Mouse (Mus musculus): ENCODE results near the gene Zfp174.
"Not testable (repeated sequence)": the region's sequence is repeated elsewhere in the genome, so short reads cannot be mapped to it uniquely, and the experiment has no call there.

The Zfp174 gene

DNA sequence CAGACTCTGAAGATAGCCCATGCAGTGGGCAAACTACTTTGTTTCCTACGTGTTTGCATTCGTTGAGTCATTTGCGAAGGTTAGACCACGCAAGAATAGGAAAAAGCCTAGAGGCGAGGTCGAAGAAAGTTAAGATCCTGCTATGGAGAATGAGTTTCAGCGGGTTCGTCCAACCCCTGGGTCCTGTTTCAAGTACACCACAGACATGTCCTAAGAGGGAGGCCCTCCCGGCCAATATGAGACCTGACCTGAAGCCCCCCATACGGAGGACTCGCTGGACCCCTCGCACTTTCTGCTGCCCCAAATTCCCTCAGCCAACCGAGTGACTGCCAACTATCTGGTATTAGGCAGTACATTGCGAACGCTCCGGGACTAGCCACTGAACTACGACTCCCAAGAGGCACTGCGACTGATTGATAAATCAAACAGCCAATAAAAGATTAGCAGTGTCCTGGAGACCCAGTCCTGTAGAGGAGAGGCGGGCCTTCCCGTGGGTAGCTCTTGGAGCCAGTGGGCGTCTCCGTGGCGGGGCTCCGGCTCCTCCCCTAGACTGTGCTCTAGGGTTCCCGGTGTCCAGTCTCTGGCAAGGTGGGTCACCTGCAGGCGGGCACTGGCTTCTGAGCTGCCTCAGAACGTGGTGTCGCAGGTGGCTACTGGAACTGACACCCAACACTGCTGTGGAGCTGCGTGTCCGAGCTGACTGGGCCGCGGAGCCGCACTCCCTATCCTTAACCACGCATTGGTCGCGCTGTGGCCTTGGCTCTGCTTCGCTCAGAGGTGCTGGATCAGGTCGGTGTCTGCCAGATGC, at the start of gene Zfp174:
TSS of gene Zfp174 (plus strand) at position 558 of the 808 bp plus-strand sequence.
- peak; percentile 91 for DNase-seq (ENCODE audit: low spot score)

DNA sequence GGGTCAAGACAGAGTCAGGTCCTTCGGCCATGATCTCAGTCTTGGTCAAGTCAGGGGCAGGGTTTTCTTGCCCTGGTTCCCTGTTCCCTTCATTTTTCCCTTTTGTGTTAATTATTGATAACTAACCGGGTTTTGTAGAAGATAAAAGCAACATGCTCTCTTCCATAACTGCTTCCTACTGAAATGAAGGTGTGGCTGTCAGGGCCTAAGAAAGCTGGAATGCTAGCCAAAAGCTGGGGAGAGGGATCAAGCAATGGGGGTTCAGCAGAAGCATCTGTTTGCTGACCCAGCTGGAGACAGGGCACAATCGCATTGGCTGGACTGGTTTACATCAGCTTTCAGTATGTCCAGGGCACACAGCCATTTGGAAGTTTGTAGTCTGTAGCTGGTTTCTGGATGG, 38.9 kb upstream of the Zfp174 start:
- DNase-seq (ENCODE audit: low spot score) = no peak

DNA sequence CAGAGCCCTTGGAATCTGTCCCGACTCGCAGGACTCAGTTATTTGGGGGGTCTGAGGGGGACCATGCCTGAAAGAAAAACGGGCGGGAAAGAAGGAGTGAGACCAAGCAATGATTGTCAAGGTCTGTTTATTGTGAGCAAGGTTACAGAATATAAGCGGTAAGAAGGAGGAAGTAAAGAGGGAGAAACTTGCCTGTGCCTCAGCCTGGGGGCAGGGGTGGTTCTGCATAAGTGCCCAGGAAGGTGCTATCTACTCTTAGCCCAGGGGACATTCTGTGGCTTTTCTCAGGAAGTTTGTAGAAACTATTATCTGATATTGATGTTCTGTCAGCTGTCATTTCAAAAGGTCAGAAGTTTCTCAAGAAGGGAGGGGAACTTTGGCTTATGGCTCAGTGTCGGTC, 32.4 kb upstream of the Zfp174 start:
- DNase-seq (ENCODE audit: low spot score) = not testable (repeated sequence)

DNA sequence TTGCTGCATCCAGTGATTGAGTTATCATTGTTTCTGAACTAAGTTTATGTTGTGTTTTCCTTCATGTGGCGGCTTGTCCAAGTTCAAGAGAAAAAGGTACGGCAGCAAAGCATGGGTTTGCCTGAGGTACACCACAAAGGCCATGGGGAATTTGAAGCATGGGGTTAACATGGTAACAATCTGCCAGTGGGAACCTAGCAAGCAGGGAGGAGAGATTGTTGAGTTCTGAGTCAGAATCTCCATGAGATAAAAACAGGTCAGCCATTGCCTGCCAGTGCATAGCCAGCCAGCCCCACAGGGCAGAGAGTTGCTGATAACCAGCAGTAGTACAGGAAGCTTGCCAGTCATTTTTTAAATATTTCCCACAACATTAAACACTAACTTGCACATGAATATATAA, 26.9 kb upstream of the Zfp174 start:
- DNase-seq (ENCODE audit: low spot score) = no peak

DNA sequence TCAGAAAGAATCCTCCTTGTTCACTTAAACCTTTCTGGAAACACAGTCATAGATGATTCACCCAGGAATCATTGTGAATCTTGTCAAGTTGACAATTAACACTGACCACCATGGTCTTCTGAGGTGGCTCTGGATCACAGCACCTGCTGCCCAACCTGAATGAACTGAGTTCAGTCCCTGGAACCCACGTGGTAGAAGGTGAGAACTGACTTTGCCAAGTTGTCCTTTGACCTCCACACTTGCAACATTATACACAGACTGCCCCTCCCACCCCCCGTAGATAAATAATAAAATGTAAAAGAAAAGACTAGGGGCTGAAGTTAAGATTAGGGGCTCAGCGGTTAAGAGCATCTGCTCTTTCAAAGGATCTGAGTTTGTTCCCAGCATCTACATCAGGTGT, 19.0 kb upstream of the Zfp174 start:
- no peak for DNase-seq (ENCODE audit: low spot score)

DNA sequence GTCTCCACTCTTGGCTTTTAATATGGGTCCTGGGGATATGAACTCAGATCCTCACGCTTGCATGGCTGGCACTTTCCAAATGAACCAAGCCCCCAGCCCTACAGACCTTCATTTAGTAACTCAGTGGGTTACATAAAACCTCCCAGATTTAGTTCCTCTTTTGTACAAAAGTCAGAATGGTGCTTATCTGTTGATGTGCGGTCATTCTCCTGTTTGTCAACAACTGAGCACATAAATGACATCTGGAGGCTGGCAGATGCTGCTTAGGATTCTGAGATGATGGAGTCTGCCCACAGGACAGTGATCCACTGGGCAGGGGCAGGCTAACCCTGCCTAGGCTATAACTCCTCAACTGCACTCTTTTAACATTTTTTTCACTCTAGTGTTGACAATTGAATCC, 17.3 kb upstream of the Zfp174 start:
- no peak for DNase-seq (ENCODE audit: low spot score)

DNA sequence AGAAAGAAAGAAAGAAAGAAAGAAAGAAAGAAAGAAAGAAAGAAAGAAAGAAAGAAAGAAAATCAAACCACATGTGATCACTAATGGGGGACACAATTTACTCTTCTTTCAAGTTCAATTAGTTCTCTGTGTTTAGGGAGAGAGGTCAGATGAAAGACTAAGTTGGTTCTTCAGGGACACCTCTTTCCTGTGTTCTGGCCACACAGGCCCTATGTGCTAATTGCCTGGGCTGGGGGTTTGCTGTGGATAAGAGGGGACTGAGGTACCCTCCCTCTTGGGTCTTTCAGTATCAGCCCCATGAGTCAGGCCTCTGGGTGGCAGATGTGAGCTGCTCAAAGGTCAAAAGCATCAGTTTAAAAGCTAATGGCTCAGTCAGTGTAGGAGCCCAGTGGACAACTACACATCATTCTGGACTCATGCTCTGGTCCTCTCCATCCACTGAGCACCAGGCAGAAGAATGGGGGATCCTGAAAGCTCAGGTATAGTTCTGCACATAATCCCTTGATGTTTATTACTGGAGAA, 16.4 kb upstream of the Zfp174 start, which contains the start of gene Olfr15:
TSS of gene Olfr15 (plus strand) at position 291 of the 522 bp plus-strand sequence.
- DNase-seq (ENCODE audit: low spot score) = peak; percentile 15

DNA sequence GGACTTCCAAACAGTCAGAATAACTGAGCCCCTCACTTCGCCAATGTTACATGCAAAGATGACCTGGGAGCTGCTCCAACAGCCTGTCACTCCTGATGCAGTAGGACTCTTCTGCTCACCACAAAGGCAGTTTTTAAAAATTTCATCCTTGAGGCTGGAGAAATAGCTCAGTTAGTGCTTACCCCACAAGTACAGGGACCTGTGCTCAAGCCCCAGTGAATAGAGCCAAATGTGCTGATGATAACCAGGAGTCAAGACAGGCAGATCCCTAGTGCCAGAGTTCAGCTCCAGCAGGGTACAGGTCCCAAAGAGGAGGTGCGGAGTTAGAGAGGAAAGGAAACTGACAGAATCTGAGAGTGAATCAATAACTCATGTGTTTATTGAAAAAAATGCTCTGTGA, 11.6 kb upstream of the Zfp174 start:
- no peak for DNase-seq (ENCODE audit: low spot score)

DNA sequence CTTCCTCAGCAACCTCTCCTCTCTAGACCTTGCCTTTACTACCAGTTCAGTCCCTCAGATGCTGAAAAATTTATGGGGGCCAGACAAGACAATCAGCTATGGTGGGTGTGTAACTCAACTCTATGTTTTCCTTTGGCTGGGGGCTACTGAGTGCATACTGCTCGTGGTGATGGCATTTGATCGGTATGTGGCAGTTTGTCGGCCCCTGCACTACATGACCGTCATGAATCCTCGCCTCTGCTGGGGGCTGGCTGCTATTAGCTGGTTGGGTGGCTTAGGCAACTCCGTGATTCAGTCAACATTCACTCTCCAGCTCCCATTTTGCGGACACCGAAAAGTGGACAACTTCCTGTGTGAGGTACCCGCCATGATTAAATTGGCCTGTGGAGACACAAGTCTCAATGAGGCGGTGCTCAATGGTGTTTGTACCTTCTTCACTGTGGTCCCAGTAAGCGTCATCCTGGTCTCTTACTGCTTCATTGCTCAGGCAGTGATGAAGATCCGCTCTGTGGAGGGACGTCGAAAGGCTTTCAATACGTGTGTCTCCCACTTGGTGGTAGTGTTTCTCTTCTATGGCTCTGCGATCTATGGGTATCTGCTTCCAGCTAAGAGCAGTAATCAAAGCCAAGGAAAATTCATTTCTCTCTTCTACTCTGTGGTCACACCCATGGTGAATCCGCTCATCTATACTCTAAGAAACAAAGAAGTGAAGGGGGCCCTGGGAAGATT, 7.7 kb upstream of the Zfp174 start:
- DNase-seq (ENCODE audit: low spot score) = peak; percentile 28

DNA sequence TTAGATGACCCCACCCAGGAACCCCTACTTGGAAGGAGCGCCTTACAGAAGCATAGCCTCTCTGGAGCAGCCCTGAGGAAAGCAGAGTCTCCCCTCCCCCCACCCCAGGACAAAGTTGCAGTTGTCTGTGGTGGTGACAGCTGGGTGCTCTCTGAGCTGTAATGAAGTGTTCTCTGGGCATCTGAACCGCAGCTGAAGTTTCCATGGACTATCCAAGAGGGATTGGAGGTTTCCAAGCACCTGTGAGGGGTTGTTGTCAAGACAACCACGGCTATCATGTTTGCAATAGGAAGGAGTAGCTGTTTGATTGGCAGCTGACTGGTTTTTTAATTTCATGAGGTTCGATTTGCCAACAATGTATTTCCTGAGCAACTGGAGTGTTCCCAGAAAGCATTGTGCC, 4.1 kb upstream of the Zfp174 start:
- DNase-seq (ENCODE audit: low spot score) = no peak

DNA sequence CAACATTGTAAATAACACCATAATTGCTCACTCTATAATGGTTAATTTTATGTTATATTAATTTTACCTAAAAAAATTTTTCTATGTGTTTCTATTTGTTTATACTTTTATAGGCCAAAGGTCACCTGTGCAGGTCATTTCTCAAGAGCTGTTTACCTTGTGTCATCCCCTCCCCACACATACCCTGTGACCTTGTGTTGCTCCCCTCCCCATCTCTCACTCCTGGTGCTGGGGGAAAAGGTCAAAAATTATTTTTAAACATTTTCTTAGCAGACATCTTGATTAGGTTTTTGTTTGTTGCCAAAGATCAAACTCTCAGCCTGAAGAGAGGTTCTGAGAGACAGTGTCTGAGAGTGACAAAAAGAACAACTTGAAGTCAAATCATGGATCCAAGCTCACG, 3.3 kb upstream of the Zfp174 start:
- no peak for DNase-seq (ENCODE audit: low spot score)

DNA sequence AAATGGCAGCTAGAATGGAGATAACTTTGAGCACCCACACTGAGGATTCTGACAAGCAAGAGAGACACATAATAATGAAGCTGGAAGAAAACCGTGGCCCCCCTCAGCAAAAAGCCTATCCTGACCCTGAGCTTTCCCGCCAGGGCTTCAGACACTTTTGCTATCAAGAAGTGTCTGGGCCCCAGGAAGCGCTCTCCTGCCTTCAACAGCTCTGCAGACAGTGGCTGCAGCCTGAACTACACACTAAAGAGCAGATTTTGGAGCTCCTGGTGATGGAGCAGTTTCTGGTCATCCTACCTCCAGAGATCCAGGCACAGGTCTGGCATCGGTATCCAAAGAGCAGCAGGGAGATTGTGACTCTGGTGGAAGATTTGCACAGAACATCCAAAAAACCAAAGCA, 803 bp downstream of the Zfp174 start:
- DNase-seq (ENCODE audit: low spot score) = no peak

DNA sequence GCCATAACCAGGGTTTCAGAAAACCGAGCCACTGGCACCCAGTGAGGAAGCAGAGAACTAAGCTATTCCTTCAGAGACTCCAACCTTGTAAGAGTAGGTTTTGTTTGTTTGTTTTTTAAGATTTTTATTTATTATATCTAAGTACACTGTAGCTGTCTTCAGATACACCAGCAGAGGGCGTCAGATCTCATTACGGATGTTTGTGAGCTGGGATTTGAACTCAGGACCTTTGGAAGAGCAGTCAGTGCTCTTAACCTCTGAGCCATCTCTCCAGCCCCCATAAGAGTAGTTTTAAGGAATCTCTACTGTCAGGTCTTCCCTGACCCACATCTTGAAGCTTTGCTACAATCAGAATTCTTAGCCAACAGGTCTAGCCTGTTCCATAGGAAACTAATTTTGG, 1.3 kb downstream of the Zfp174 start:
- no peak for DNase-seq (ENCODE audit: low spot score)

DNA sequence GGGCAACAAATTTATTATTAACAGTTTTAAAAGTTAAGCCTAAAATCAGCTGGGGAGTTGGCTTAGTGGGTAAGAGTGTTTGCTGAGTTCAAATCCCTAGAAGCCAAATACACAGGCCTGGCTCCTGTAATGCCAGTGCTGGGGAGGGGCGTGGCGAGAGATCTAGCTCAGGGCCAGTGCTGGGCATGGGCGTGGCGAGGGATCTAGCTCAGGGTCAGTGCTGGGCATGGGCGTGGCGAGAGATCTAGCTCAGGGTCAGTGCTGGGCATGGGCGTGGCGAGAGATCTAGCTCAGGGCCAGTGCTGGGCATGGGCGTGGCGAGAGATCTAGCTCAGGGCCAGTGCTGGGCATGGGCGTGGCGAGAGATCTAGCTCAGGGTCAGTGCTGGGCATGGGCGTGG, 4.2 kb downstream of the Zfp174 start:
- not testable (repeated sequence) for DNase-seq (ENCODE audit: low spot score)

DNA sequence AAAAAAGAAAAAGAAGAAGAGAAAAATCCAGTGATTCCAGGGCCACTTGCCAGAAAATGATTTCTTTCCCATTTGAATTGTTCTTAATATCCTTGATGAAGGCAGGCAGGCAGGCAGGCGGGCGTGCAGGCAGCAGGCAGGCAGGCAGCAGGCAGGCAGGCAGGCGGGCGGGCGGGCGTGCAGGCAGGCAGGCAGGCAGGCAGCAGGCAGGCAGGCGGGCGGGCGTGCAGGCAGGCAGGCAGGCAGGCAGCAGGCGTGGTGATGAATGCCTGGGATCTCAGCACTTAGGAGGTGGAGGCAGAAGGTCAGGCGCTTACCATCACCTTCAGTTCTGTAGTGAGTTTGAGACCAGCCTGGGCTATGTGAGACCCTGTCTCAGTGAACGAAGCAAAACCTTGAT, 5.5 kb downstream of the Zfp174 start:
- DNase-seq (ENCODE audit: low spot score) = no peak

DNA sequence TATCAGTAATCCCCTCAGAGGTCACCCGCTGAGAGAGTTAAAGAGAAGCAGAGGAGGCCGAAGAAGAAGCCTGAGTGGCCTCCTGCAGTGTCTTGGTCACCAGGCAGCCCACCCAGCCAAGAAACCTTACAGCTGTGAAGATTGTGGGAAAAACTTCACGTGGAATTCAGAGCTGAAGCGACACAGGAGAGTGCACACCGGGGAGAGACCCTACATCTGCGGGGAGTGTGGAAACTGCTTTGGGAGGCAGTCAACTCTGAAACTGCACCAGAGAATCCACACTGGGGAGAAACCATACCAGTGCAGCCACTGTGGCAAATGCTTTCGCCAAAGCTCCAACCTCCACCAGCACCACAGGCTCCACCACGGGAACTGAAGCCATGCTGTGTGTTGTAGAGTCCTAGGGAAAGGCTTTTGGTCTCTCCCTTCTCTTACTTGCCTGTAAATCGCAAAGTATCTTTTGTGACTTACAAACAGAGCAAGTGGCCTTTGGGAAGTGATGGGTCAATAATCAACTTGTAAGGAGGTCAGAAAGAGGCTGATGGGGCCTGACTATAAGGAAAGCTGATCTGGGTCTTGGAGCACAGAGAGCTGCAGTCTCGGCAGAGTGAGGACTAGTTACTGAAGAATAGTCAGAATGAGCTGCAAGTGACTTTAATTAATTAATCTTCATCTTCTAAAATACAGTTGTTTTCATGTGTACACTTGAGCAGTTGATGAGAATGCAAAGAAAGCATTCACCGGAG, 7.5 kb downstream of the Zfp174 start:
- no peak for DNase-seq (ENCODE audit: low spot score)

DNA sequence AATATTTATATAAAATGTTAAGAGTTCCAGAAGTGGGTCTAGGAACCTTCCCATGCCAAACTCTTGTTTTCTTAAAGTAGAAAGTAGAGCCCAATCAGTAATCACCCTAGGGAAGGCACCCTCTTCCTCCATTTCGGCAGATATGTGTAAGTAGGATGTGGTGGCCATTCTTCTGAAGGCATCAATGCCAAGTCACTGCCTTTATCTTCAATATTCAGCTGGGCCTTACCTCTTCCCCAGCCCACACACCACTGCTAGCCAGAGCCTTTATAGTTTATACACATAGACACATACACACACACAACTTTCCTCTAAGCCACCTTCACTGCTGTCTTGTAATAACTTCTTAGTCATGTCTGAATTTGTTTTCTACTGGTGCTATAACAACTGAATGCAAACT, 8.7 kb downstream of the Zfp174 start:
- DNase-seq (ENCODE audit: low spot score) = no peak

DNA sequence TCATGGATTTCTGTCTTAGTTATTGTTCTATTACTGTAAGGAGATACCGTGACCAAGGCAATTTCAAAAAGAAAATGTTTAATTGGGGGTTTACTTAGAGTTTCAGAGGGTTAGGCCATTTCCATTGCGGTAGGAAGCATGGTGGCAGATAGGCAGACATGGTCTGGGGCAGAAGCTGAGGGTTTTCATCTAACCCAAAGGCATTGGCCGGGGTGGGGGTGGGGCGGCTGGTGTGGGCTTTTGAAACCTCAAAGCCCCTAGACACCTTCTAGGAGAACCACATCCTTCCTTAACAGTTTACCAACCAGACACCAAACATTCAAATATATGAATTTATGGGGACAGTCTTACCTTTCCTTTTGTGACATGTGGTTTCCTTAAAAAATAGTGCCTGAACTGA, 12.2 kb downstream of the Zfp174 start:
- DNase-seq (ENCODE audit: low spot score) = no peak

DNA sequence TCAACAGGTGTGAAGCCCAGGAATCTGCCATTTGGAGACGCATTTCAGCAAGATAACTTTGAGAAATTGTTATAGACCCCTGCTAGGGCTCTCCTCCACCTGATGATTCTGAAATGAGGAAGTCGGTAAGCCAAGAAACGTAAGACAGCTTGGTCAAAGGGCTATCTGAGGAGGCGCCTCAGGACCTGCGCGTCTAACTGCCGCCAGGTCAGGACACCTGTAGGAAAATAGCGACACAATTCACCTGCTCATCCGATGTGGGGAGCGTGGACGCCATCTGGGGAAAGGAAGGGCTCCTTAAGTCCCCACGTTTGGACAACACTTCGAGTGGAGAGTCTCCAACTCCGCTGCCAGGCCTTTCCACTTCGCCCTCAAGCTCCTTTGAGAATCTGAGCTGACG, 24.7 kb downstream of the Zfp174 start:
- DNase-seq (ENCODE audit: low spot score) = no peak

DNA sequence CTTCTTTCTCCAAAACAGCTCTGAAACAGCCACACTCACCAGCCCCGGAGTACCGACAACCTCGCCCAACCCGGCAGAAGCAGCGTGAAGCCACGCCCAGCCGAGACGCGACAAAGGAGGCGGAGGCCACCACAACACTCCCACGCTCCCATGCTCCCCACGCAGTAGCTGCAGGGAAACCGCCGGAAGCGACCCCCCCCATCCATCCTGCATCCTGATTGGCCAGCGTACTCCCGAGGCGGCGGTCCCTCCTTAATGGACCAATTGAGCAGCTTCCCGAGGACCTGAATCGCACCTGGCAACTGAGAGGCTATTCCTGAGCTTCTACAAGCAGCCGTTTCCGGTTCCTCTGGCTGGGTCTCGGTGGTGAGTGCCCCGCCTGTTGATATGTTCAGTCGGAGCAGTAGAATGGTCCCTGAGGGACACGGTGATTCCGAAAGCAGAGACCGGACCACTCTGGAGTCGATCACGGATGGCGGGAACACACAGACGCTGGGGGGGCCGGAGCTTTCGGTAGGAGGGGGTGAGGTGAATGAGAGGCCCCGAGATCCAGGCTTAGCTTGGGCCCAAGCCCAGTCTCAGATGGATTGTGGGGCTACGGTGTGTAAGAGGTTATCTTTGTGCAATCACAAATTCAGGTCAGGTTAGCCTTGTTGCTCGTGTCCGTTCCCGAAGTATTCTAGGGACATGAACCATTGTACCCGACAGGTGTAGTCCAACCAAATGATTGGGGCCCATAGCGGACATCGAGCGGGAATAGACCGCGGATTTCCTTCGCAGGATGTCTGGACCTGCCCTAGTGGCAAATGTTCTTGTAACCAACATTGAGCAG, 25.4 kb downstream of the Zfp174 start, which contains the start of gene Naa60:
TSS of gene Naa60 (plus strand) at position 160 of the 832 bp plus-strand sequence.
- DNase-seq (ENCODE audit: low spot score) = peak; percentile 90

DNA sequence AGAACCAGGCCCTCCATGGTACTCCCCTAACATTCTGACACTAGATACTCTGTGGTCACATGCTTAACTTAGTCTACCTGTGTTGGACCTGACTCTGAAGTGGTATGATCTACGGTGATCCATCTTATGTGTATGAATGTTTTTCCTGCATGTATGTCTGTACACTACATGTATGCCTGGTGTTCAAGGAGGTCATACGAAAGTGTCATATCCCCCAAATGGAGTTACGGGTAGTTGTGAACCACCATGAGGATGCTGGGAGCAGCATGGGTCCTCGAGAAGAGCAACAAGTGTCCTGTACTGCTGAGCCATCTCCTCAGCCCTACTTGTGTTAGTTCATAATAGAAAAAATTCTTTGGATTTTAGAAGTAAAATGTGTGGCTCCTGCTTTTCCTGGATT, 29.3 kb downstream of the Zfp174 start:
- DNase-seq (ENCODE audit: low spot score) = no peak

Data from T-cell, adult 2 months (primary cell).